Mouse (Mus musculus) left cerebral cortex, postnatal 36 days (tissue): ENCODE data around the gene Dnah8. TPM values are rescaled to one million over a fixed set of nuclear protein-coding genes. Genes with fewer than 3 reads are reported as not detected.
"Not testable (repeated sequence)": the region's sequence is repeated elsewhere in the genome, so short reads cannot be mapped to it uniquely, and the experiment has no call there.

Experiments
- DNase-seq, 2 experiments: peaks; one replicate each; pipeline ENCODE4 v3.0.0; 2021 to 2022; ENCODE audit warnings: low spot score in 2 of 2, mixed read lengths in 1 of 2
- intact Hi-C: fragments of 180-260 bp; cut with DNase I; formaldehyde crosslinking; loops from one replicate; pipeline ENCODE4 v1.15.1; 2025
- total RNA-seq, 2 experiments: library from RNA; stranded (reverse); gene quantifications; 2 replicates each; pipeline ENCODE4 v1.2.3; 2021

Dnah8 gene
- 1 to 10 TPM; 1.3 TPM for total RNA-seq

DNA sequence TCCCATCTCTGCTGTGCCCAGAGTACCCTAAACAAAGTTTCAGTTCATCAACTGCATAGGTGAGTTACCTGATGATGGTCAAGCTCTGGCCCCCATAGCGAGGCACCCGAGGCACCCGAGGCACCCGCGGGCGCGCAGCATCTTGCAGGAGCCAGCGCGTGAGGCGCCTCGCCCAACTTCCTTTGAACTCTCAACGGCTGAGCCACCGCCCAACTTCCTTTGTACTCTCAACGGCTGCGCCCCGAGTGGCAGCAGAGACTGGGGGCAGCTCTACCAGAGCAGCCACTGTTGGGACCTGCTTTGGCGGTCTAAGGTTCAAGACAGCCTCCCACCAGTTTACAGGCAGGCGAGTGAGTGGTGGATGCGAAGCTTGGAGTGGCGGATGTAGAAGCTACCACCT is at the start of gene Dnah8:
Dnah8 (plus strand) TSS at position 223 of the 400 bp plus-strand sequence.
- DNase-seq, intact Hi-C loops: not testable (repeated sequence)

DNA sequence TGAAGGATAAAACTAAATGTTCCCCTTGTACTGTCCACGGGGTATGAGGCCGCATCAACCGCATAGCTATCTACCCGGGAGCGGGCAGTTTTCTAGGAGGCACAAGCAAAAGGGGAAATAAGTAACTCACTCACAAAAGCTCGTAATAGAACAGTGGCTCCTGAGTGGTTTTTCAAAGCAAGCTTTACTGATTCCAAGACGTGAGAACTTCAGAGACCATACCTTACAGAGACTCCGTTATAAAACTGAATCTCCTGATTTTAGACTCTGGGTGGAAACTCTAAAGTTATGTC is 49.4 kb upstream of the Dnah8 start:
- DNase-seq: no peak
- intact Hi-C loops: loop anchor here (5.0 kb wide), 1 partner anchor 102 kb away; no protein-coding TSS in a partner anchor

DNA sequence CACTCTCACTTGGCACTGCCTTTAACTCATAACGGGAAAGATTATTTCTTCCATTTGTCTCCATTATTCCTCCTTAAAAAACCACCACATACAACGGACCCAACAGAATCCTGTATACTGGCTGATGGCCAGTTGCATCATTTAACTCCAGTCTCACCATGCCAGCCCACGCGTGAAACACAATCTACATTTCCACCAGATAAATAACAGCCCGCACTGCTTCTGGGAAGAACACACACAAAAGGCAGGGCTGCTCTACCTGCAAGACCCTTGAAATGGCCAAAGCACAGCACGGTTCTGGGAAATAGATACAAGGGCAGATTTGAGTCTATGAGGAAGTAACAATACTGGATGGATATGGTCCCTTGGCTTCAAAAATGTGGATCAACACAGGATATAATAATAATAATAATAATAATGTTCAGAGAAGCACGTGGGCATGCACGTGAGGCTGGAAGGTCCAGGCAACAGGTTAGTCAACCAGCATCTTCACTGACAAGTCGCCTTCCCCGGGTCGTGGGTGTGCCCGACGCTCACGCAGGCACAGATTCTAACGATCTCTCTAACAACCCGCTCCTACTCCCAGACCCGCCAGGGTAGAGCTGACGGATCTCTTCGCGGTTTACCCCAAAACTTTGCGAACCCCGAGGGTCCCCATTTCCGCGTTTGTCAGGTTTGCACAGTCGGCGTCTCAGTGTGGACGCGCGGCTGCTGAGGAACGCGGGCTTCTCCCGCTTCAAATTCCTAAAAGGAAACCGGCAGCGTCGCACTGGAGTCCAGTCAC is 48.8 kb upstream of the Dnah8 start:
- intact Hi-C loops: loop anchor here (5.0 kb wide), 1 partner anchor 103 kb away; no protein-coding TSS in a partner anchor
- peak in 1 of 2 experiments; percentile 62 for DNase-seq

DNA sequence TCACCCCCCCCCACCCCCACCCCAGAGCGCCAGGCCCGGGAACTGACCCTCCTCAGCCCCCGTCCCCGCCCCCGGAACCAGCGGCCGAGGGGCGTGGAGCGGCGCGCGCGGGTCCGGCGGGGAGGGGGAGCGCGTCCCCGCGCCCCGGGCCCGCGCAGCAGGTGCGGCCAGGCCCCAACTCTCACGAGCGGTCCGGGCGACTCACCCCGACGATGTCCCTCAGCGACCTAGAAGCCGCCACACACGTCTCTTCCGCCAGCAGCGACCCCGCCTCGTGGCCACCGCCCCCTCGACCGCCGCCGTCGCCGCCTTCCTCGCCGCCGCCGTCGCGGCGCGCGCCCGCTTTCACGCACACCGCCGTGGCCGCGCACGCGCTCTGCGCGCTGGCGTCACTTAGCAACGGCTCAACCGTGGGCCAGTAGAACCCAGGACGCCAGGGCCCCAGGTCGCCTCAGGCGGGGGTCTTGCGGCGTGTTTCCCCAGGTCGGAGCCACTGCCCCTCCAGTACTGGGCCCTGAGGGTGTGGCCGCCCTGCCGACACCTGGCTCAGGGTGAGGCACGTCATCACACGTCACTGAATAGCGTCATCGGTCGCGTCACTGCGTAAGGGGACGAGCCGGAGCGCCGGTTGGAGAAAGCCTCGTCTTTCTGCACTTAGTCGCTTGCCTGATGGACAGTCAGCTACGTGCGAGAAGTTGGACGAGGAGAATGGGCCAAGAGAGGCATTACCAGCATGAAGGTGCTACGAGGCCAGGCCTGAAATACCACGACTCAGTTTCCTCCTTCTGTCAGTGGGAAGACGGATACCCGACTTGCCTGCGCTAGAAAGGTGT is 48.0 kb upstream of the Dnah8 start, which contains the start of gene Btbd9:
Btbd9 (minus strand) TSS at position 548 of the 833 bp plus-strand sequence.
- intact Hi-C loops: loop anchor here (5.0 kb wide), 1 partner anchor 104 kb away; no protein-coding TSS in a partner anchor
- peak; percentile 99 for DNase-seq

DNA sequence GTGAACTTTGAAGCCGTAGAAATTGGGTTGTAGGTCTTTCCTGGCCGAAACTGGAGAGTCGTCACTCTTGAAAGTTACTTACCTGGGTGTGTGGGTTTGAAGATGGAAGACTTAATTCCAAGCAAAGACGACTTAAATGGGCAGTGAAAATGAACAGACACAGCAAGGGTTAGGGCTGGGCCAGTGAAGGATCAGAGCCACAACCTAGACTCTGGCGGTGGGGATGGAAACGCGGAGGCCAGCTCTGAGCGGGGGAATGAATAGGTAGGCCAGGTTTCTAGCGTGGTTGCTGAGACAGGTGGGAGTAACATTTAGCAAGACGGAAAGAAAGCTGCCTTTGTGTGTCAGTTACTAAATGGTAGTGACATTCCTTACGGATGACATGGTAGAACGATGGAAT is 47.2 kb upstream of the Dnah8 start:
- no peak for DNase-seq
- intact Hi-C loops: loop anchor here (5.0 kb wide), 1 partner anchor 105 kb away; no protein-coding TSS in a partner anchor

DNA sequence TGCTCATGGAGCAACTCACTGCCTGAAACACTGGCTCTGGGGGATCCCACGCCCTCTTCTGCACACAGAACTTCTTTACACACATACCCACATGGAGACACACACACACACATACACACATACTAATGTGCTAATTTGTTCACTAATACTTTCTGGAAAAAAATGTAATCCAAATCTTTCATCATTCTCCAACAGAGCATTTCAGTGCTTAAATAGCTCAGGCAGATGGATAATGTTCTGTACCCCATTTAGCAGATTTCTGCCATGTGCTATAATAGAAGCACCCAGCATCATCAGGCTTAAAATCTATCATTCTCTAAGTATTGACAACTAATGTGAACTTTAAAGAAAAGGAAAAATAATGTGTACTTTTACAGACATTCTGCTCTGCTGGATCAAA is 43.4 kb upstream of the Dnah8 start:
- intact Hi-C loops: loop anchor here (5.0 kb wide), 1 partner anchor 58 kb away; no protein-coding TSS in a partner anchor
- DNase-seq: no peak

DNA sequence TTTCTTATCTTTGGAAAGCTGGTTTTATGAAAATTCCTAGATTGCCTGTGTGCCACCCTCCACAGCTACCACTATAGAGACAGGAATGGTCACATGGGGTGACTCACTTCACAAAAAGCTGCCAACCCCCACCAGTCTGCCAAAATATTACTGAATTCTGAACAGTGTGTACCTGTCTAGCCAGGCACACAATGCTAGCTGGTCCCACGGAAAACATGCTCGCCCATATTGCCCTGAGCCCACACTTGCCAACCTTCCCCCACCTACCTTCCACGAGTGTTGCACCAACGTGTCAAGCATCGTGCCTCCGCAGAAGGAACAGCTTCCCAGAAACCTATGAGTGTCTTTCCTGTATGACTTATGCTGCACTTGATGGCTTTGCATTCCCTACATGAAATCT is 43.0 kb upstream of the Dnah8 start:
- intact Hi-C loops: loop anchor here (5.0 kb wide), 1 partner anchor 59 kb away; no protein-coding TSS in a partner anchor
- peak; percentile 77 to 79 for DNase-seq

DNA sequence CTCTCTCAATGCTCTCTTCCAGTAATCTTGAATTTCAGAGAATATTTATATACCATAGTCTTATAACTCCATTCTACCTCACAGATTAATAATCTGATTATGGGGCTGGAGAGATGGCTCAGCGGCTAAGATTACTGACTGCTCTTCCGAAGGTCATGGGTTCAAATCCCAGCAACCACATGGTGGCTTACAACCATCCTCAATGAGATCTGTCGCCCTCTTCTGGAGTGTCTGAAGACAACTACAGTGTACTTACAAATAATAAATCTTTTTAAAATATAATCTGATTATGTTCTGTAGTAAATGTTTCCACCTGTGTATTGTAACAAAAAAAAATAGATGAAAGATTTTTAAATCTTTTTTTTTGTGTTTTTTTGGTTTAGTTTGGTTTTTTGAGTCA is 41.8 kb upstream of the Dnah8 start:
- no peak for DNase-seq
- intact Hi-C loops: loop anchor here (5.0 kb wide), 1 partner anchor 60 kb away; no protein-coding TSS in a partner anchor

DNA sequence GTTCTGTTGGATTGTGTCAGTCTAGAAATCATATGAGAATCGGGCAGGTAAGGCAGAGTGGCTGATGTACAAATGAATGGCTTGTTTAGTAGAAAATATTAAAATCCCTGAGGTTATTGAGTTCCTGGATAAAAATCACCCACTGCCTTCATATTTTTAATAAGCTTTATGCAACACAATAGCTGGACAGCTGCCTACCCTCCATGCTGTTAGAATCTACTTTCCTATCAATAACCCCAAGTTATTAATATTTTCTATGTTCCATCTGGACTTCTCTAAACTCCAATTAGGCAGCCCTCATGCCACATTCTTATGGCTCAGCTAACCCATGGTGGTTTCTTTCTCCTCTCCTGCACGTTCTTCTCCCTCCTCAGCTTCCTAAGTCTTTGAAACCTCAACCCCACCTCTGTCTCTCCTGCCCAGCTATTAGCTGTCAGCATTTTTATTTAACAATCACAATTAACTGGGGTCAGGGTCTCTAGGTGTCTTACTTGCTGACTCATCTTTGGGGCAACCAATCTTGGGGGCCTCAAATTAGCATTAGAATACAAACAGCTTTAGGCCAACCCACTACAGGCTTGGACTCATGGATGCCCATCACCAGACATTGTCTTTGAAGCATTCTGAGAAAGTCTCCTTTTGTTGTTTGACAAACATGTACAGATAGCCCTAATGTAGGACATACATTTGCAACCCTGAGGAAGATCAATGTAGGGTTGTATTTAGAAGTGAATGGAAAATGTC is 40.7 kb upstream of the Dnah8 start:
- intact Hi-C loops: loop anchor here (5.0 kb wide), 1 partner anchor 61 kb away; no protein-coding TSS in a partner anchor
- DNase-seq: no peak

DNA sequence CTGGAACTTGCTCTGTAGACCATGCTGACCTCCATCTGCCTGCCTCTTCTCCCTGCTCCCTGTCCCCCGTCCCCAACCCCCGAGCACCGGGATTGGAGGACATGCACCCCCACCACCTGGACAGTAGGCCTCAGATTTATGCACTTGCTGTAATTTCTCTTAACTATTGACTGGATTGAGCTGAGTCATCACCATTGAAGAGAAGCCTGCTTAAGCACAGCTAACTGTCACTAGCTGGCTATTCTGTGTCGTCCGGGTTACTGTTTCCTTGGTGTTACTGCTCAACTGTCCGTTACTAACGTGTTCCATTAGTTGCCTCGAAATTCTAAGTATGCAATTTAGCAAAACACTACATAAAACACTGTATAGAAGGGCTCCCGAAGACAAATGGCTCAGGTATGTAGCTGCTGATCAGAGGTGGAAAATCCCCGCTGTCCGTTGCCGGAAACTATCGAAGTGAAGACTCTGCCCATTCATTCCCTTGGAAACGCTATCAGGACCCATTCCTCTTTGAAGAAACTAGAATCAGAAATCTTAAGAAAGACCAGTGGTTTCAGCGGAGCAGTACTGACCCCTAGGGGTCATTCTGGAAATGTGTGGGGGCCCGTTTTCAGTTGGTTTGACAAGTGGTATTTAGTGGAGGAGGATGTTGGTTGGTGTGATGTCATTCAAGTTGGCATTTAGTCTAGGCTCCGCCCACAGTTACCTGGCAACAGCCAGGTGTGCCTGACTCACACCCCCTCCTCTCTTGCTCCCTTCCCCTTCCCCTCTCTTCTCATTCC is 33.5 kb upstream of the Dnah8 start:
- intact Hi-C loops: loop anchor here (5.0 kb wide), 1 partner anchor 227 kb away; no protein-coding TSS in a partner anchor

DNA sequence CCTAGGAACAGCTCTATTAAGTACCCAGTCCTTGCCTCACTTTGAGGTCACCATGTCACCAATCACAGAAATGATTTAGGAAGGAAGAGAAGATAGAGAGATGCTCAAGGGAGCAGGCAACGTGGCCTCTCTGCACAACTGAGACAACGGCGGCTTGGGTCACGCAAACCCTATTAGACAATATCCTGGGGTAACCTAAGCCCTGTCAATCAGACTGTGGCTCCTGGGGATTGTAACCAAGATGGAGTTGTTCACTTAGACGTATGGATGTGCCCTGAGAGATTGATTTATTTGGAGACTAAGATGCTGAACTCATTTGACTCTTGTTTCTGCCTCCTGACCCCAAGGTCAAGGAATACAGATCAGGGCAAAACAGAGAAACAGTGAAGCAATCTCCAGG is 29.7 kb upstream of the Dnah8 start:
- DNase-seq: no peak
- intact Hi-C loops: loop anchor here (5.0 kb wide), 1 partner anchor 223 kb away; no protein-coding TSS in a partner anchor

More for the DNA sequence above, 33.5 kb upstream of the Dnah8 start:
- DNase-seq: peak; percentile 62 to 70

DNA sequence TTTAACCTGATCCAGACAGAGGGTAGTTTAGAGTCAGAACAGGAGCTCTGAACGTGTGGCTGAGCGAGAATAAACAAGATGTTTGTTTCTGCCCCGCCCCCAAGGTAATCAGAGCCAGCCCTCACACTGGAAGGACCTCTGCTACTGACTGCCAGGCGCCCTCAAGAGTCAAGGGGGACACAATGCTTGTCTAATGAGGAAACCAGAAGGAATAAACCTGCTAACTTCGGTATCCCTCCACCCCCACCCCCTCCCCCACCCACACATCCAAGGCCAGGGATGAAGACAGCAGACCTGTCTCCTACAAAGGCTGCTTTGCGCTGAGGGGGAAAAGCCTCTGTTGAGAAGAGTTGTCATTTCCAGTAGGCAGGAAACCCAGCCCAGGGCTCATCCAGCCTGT is 29.3 kb upstream of the Dnah8 start:
- intact Hi-C loops: loop anchor here (5.0 kb wide), 1 partner anchor 222 kb away; no protein-coding TSS in a partner anchor
- no peak for DNase-seq

DNA sequence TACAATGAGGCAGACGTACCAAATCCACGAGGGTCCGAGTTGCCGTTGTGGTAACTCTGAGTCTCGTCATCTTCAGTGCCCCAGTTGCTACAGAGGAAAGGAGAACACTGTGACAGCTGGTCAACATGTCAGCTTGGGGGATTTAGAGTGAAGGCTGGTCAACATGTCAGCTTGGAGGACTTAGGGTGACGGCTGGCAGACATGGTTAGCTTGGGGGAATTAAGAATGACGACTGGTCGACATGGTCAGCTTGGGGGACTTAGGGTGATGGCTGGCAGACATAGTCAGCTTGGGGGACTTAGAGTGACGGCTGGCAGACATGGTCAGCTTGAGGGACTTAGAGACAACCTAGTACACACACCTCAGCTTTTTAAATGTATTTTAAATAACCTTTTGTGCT is 26.4 kb upstream of the Dnah8 start:
- DNase-seq: no peak
- intact Hi-C loops: no loop called here

DNA sequence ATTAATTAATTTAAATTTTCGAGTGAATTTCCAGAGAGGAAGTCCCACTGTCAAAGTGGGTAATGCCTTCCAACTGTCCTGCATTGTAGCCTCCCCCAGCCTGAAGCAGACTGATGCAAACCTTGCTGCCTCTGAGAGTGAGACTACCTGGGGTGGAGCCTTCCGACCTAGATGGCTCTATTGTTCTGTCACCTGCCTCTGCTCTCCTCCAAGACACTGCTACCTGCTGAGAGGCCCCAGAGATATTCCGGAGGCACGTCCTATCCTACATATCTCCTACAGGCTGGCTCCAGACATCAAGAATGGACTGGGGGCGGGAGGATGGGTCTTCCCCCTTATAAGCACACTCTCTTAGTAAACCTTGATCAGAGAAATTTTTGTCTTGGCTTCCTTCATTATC is 25.9 kb upstream of the Dnah8 start:
- intact Hi-C loops: no loop called here
- DNase-seq: no peak

DNA sequence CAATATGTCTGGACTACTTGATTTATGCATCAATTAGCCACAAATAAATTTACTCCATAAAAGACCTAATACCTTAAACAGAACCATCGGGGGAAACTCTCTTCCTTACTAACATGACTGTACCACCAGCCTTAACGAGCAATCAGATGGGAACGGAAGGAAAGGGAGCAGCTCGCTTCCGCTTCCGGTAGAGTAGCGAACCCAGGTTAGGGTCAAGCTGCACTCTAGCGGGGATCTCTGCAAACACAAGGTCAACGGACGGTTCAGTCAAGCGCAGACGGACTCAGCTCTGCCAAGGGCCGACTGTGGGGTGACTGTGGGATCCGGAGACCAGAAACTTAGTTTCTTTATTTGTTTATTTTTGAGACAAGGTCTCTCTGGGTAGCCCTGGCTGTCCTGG is 22.0 kb upstream of the Dnah8 start:
- intact Hi-C loops: no loop called here

DNA sequence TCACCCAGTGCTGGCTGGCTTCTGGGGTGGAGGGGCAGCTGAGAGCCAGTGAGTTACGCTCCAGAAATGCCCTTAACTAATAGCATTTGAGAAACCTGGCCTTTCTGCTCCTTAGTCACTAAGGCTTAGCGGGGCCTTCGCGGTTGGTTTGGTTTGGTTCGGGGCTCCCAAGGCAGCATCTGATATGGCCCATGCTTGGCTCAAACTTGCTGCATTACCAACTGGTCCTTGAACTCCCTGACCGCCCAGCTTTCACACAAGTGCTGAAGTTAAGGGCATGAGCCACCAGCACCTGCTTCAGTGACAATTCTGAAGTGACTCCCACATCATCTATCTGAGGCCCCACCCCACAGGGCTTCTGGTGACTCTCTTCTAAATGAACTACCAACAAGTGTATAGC is 19.9 kb upstream of the Dnah8 start:
- DNase-seq: no peak
- intact Hi-C loops: no loop called here

More for the DNA sequence above, 22.0 kb upstream of the Dnah8 start:
- DNase-seq: no peak

DNA sequence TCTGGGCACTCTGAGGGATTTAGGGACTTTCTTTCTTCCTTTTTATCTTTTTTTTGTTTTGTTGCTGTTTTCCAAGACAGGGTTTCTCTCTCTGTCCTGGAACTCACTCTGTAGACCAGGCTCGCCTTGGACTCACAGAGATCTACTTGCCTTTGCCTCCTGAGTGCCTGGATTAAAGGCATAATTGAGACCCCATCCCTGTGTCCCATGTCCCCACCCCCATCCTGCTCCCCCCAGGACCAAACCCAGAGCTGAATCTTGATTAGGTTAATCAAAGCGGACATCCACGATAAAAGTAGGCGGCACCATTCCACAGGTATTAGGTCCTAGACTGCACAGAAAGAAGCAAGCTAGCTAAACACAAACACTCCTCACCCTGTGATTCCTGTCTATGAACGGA is 19.2 kb upstream of the Dnah8 start:
- intact Hi-C loops: no loop called here
- no peak for DNase-seq

DNA sequence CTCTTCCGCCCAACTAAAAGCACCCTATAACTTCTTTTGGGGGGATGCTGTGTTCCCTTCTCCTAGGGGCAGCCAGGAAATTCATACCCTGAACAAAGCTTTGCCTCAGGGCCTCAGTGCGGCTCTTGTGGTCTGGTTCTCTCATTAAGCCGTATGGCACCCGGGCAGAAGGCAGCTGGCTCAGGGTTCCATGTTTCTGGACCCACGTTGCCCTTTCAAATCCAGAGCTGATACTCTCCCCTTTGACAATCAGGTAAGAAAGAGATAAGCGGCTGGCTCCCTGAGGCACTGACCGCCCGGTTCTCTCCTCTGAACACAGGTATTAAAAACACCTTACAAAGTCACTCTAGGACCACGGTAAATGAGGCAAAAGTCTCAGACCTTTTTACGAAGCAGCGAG is 17.9 kb upstream of the Dnah8 start:
- DNase-seq: no peak
- intact Hi-C loops: no loop called here

DNA sequence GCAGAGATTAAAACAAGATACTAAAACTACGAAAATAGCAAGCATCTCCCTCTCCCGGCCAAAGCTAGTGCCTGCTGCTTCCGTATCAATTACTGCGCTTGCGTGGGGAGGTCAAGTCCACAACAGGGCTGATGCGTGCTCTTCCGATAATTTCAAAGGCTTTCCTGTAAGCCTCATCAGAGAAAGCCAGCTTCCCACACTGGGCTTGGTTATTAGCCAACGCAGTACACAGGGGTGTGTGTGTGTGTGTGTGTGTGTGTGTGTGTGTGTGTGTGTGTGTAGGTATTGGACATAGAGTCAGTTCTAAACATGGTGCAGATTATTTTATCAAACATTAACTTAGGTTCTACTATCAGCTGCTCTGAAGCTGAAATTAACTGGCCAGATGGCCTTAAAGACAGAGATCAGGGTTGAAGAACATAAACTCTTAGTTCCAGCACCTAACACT is 17.5 kb upstream of the Dnah8 start:
- intact Hi-C loops: no loop called here
- DNase-seq: no peak
